Mouse (Mus musculus) neural tube, embryonic 10.5 days (tissue): ENCODE measurements around the gene Cd101.

ENCODE experiments used
- DNase-seq: peaks from one replicate; pipeline ENCODE4 v3.0.0-alpha.2; 2017; ENCODE audit warnings: low spot score; ENCODE audit errors: extremely low spot score

The Cd101 gene

DNA sequence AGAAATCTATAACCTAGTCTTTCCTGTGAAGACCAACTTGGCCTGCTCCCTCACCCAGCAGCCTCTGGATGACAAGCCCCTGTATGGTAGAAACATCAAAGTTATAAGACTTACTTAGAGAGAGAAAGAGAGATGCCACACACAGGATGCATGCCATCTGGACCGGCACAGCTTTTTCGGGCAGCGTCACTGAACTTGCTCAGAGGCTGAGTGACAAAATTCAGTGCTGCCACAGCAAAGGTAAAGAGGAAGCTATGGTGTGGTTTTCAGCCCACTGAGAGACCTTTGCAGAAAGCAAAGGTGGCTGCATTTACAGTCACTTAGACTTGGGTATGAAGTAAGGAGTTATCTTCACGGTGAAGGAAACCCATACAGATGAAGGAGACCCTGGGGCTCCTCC is at the start of gene Cd101:
Cd101 (minus strand) TSS at position 218 of the 400 bp plus-strand sequence.
- DNase-seq = no peak

DNA sequence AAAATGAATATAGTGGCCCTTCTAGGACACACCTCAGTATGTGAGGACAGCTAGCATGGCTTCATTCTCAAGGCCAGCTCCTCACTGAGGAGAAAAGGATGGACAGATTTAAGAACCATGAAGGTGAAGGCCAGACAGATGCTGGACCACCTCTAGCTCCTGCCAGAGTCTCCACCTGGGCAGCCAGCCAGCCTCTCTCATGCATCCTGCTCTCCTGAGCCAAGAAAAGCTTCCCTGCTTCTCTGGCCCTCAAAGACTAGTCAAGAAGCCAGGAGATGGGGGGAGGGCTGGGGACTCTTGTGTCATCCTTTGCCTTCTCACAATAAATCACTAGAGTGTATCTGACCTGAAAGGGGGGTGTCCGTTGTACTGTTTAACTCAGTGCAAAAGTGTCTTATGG is 49.0 kb upstream of the Cd101 start:
- DNase-seq = no peak

DNA sequence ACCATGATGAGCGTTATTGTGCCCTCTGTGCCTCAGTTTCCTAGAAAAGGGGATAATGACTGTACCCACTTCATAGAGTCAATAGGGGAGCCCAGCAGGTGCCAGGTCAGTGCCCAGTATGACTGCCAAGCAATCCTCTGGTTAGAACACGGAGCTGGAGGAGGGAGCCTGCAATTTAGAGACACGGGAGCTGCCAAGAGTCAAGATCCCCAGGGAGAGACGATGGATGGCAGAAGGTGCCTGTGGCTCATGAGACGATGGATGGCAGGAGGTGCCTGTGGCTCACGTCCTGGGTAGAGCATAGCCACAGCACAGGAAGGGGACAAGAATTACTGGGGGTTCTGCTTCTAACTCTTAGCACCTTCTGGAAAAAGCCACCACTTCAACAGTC is 48.3 kb upstream of the Cd101 start:
- DNase-seq = no peak

DNA sequence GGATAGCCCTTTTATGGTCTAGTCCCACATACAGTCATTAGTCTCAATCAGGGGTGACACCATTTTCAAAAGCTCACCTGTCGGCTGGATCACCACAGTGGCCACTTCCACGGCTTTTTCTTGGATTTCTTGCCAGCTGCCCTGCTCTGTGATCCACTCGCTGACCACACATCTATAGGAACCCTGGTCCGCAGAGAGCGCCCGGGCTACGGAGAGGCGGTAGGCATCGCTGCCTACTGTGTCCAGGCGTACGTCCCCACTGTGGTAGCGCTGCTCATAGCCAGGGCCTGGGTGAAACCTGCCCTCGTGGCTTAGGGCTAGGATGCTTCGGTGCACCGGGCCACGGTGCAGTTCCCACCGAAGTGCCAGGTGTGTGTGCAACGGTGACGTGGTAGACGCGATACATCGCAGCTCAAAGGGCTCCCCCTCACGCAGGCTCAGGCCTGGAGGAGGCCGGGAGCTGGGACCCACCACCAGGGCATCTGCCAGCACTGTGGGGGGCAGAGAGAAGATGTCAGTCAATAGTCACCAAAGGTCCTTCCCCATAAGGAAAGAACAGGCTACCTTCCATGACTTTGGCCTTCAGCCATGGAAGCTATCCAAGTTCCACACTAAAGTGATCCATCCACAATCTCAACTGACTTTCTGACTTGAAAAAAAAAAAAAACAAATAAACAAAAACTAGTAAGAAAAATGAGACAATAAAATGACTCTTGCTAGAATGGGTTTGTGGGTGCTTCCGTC is 47.8 kb upstream of the Cd101 start:
- DNase-seq = no peak

DNA sequence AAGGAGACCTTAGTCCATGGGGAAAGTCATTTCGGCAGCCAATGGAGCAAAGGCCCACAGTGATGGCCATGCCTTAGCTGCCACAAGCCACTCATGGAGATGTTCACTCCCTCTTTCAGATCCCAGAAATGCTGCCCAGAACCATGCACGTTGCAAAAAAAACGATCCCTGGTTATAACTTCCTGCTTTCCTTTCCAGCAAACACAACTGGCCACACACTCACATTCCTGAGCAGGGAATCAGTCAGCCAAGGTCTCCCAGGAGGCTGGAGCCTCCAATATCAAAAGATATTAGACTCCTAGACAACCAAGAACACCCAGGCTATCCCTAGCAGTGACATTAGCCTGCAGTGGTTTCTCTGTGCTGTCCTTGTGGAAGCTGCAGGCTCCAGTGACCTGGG is 46.5 kb upstream of the Cd101 start:
- DNase-seq = no peak

DNA sequence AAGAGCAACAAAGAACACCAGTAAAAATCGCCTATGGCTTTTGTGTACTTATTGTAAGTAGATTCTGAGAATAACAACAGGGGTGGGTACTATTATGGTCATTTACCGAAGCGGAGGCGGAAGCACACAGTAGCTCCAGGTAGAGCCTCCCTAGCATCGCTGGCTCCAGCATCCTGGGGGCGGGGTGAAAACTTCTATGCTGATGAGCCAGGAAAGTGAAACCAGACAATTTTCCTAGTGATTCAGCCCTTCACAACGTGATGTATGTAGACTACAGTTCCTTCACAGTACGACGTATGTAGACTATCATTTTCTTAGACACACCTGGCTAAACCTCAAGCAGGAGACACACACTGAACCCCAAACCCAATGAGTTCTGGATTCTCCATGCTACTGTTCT is 44.0 kb upstream of the Cd101 start:
- no peak for DNase-seq

DNA sequence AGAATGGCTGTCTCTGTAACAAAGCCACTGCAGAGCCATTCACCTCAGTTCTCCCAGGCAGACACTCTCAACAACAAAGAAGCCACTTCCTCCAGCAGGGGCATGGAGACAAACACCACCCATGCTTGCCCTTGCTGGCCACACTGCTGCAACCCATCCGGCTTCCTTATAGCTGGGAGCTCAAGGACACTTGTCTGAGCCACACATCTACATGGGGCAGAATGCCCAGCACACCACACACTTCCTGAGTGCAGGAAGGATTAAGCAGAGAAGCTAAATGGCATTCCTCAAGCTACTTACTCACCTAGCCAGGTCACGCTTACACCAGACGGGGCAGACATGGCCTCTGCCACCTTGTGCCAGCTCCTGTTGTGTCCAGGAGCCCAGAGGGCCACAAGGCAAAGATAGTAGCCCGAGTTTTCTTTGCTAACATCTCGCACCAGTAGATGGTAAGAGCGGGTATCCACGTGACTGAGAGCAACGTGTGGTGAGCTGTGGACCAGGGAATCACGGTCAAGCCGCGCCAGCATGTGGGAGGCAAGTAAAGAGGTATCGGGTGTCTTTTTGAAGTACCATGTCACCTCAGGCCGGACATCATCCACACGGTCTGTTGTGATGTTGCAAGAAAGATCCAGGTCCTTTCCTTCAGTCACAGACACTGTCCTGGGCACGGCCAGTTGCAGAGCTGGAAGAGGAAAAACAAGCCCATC is 43.3 kb upstream of the Cd101 start:
- DNase-seq = no peak

DNA sequence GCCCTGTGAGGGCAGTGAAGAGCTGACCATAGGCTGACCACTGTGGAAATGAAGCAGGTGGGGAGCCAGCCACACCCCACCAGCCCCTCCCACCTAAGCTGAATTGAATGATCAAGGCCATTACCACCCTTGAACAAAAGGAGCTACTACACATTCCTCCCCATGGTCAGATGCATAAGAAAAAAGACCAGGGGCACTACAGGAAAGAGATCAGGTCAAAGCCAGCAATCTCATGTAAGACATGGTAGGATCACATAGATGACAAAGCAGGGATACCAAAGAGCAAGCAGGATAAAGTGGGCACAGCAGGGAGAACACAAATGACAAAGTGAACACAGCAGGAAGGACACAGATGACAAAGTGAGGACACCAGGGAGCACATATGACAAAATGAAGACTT is 42.2 kb upstream of the Cd101 start:
- DNase-seq = no peak

DNA sequence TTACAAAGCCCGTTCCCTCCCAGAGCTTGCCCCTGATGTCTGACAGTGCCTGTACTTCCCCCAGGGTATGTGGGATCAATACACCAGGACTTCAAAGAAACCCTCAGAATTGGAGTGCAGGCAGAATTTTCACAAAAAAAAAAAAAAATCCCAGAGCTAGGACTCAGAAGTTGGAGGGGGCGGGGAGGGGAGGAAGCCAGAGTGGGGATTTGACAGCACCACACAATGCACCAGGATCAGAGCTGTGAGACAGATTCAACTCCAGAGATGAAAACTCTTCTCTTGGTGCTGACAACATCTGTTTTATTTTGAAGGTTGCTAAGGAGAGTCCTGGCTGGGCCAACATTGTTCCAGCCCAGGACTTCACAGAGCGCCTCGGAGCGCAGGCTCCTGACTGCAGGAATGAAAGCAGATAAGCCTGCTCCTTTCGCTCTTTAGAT is 41.5 kb upstream of the Cd101 start:
- no peak for DNase-seq

DNA sequence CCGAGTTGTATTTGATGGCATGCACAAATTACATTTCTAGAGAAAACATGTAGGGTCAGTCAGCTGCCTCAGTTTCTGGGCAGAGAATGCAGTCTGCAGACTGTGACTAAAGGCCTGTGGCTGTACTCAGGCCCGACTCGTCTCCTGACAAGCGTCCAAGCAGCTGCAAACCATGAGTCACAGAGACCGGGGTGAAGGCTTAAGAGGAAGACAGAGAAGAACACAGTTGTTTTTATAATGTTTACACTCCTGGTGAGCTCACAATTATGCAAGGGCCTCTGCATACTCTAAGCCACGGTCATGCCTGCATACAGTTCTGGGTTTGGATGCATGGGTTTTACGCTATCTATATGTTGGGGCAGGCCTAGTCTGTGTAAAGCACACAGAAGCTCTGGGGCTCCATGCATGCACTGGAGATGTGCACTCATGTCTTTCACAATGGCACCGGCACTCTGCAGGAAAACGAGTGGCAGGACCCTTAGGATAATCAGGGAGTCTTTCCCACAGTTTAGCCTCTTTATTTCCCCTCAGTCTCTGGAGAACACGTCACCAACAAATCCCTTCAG is 41.0 kb upstream of the Cd101 start:
- no peak for DNase-seq

DNA sequence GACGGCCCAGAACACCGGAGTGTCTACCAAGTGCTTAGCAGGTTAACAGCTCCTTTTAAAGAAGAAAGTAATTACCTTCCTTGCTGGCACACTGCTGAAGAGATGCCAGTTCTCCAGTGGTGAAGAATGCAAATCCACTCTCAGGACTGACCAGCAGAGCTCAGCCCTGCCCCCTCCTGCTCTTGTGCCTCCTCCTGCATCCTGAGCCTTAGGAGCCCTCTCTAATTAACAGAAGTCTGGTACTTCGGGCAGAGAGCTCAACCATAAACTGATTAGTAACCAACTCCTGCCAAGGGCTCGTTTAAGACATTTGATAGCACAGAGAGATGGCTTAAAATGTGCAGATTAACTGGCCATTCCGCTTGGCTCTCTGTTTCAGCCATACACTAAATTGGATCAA is 39.3 kb upstream of the Cd101 start:
- no peak for DNase-seq

DNA sequence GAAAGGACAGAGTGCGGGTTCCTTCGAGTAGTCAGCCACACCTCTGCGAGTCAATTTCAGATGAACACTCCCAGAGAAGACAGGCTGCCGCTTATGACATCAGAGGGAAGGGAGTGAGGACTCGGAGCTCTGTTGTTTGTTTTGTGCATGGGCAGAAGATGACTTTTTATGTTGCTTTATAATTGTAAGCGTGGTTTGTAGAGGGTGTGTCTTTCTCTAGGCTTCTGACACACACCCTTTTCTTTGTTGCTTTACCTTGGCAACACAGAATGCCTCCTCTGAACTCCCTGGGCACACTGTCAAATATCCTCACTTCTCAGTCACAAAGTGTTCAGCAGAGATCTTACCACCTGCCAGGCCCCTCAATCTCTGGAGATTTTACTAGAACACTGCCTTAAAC is 36.8 kb upstream of the Cd101 start:
- DNase-seq = no peak

DNA sequence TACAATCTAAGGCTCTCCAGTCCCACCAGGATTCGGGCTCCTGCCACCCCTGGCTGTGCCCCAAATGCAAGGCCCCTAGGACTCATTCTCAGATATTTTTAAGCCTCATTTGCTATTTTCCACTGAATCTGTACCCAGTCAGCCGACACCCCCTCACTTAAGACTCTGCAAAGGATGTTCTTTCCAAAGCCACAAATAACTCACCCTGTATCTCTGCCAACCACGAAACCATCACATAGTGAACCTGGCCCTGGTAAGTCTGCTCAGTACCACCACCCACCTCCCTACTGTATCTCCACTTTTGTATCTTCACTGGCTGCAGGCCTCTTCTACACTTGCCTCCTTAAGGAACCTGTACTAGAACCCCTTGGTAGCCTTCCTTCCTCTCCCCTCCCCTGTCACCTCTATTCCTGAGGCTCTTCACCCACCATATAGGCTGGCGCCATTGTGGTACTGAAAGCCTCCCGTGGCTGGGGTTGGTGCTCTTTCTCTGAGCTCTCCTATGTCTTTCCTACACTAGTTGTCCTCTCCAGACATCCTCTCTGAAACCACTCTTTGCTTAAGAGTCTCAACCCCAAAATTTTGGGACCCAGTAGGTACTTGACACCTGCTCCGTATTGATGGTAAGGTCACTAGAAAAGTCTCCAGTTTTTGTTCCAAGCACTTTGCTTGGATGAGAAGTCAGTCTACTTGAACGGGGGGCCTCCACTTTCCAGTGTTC is 32.7 kb upstream of the Cd101 start:
- DNase-seq = no peak

DNA sequence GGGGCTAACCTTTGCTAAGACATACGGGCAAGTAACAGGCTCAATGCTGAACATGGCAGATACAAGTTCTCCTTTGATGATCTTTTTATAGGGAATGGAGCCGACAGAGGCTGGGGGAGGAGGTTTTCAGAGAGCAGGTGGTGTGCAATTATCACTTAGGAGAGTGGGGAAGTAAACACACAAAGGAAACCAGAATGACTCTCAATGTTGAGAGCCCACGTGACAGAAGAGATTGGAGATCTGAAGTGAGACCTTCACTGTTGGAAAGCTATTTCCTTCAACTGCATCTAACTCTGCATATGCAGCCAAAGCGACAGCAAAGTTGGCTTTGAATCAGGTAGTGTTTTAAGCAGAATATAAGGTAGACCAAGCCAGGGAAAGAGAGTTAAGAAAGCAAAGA is 29.9 kb upstream of the Cd101 start:
- no peak for DNase-seq

DNA sequence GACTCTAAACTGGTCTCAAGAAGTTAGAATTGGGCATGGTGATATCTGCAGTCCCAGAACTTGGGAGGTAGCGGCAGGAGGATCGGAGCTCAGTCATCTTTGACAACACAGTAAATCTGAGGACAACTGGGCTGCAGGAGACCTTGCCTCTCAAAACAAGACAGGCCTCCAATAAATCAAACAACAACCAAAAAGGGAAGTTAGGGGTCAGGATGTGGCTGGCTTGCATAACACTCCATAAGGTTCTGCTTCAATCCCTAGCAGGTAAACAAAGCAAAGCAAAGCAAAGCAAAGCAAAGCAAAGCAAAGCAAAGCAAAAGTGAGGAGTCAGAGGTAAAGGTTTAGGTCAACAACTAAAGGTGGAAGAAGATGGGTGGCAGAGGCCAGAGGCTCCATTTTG is 28.8 kb upstream of the Cd101 start:
- DNase-seq = no peak

DNA sequence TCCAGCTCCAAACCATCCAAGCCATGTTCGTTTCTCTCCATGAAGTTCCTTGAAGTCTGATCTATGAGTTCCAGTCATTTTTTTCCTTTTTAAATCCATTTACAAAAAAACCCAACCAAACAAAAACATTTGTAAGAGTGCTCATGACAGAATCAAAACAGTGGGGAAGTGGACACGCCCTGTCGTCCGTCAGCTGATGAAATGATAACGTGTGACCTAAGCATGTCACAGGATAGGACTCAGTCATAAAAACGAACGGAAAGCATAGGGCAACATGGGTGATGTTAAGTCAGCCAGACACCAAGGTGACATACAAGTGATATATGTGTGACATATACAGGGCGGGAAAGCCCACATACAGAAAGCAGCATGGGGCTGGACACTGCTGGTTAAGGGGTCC is 25.9 kb upstream of the Cd101 start:
- no peak for DNase-seq

DNA sequence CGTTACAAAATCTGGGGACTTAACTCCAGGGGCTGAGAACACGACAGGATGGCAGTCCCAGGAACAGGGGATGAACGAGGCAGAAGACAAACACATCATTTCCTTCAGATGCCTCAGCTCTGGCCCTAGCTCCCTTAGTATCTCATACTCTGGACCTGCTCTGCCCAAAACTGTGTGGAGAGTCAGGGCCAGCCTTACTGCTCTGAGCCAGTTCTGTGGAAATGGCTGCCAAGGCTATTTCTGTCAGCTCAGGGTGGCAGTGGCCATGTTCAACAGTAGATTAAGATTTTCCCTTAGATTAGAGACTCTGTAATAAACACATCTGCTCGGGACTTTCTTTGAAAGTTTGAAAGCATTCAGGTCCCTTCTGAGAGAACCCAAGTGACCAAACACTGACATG is 22.2 kb upstream of the Cd101 start:
- DNase-seq = no peak

DNA sequence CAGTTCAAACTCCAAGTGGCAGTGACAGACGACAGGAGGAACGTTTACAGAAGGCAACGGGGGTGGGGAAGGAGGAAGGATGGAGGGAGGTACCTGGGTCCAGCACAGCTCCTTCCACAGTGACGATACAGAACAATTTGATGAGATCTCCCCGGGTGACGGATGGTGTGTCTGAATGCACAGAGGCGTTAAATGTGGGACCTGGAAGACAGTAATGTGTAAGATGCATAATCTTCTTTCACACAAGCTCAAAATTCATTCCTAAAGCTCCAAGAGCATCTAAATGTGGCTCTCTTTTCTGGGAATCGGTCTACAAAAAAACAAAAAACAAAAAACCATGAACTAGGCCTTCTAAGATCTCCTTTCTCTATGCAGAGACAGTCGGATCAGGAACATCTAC is 20.6 kb upstream of the Cd101 start:
- DNase-seq = no peak

DNA sequence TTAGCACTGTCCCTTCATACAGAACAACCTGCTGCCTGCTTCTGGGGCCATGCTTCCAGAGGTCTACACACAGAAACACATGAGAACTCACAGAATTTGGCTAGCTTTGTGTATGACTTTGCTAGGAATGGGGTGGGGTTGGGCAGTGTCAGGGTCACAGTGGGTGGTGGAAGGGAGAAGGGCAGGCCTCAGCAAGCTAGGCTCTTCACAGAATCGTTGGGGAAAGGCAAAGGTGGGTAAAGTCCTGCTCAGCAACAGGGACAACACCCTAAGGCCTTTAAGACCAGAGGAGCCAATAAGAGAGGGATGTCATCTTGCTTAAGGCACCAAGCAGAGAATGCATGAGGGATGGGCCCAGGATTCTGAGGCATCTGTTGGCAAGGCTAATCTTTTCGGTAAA is 19.4 kb upstream of the Cd101 start:
- no peak for DNase-seq

DNA sequence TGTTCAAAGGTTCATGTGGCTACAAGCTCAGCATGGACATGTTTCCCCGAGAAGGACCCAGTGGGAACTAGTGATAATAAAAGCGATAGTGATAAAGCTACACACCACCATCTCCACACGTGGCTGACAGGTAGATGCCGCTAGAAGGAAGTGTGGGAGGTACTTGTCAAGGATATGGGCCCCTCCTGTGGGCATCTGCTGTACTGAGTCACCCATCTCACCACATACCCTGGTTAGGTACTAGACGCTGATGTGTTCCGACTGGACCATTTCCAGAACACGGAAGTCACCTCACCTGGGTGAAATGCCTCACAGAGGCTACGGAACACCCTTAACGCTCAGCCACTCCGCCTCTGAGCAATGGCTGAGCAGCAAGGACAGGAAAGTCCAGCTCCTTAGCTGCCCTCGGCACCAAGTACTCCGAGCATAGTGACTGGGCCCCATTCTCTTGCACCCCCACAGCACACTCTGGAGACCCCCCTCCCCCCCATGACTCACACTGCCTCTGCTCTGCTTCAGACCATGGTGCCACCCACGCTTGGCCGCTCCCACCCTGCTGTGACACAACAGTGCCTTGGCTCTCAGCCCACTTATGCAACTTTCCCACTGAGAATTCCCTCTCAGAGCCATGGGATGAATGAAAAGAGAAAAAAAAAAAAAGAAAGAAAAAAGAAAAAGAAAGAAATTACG is 18.4 kb upstream of the Cd101 start:
- no peak for DNase-seq

DNA sequence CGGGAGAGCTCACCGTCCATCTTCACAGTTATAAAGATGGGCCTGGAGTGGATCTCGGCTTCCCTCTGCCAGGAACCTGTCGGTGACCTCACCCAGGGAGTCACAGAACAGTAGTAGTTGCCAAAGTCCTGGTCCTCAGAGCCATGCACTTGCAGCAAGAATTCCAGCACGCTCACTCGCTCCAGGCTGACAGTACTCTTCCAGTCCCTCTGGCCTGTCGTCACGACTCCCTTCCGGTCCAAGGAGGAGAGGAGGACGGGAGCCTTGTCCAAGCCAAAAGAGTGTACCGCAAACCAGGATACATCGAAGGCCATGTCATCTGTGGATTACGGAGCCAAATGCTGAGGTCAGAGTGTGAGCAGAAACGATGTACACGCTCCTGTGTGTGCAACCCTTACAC is 16.1 kb upstream of the Cd101 start:
- no peak for DNase-seq

DNA sequence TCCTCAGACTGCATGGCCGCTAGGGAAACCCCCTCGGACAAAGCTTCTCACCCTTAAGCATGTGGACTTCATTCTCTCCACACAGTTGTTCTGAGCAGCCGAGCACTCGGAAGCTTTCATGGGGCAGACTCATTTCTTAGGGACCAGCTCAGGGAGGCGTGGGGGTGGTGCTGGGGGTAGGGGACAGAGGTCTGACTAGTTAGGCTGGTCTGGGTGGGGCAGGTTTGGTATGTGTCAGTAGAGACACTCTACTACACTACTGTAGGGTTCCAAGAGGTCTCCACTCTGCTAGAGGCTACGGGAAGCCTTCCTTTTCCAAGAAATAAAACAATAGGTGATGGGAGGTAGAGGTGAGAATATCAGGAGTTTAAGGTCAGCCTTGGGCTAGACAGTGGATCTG is 15.3 kb upstream of the Cd101 start:
- DNase-seq = no peak
